Mouse (Mus musculus): ENCODE measurements at regions not wholly inside any gene's neighbourhood (a gene's known extent, or its start where the extent isn't known, plus 50 kb on each side); places are given as distances from the start of the nearest gene placed in this dataset.
"Not testable (repeated sequence)": the region's sequence is repeated elsewhere in the genome, so short reads cannot be mapped to it uniquely, and the experiment has no call there.

GRCm38 (mm10) chr12:113313319-113313718 is 127.6 kb downstream of the Tmem121 start:
- Histone ChIP-seq H3K4me3 (ENCODE audit: insufficient read depth, low read depth, low read length) (no peak overlapping the region), H3K4me1 (ENCODE audit: control insufficient read depth, insufficient read depth, insufficient read length, low read length) (no peaks in the 10 kb centered on the region), H3K27ac (replicated peaks; ENCODE audit: low read depth, low read length) (no peak overlapping the region)

GRCm38 (mm10) chr12:113314624-113315023 is 128.9 kb downstream of the Tmem121 start:
- no peaks in the 10 kb centered on the region for H3K4me1 ChIP-seq (ENCODE audit: control insufficient read depth, insufficient read depth, insufficient read length, low read length)
- H3K27ac ChIP-seq (replicated peaks; ENCODE audit: low read depth, low read length) = no peak overlapping the region
- no peak overlapping the region for H3K4me3 ChIP-seq (ENCODE audit: insufficient read depth, low read depth, low read length)

DNA sequence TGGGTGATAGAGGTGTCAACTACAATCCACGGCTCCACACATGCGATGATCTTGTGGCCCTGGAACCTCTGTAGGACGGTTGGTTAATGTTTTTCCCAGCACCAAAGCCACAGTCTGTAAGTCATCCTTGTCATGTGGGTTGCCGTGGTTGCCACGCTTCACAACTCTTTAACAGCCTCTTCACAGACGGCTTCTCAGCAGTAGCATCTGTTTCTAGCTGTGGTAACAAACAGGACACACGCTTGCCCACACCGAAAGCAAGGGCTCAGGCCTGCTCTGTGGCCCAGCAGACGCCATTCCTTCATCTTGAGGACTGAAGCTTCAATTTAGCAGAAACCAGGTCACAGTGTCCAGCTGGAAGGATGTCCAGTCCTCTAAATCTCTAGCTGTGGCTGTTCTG is 135.4 kb downstream of the Tmem121 start:
- Histone ChIP-seq H3K4me3 (ENCODE audit: insufficient read depth, low read depth, low read length) (no peak overlapping the region), H3K27ac (replicated peaks; ENCODE audit: low read depth, low read length) (no peak overlapping the region), H3K4me1 (ENCODE audit: control insufficient read depth, insufficient read depth, insufficient read length, low read length) (no peaks in the 10 kb centered on the region)

GRCm38 (mm10) chr12:113322173-113322572 is 136.4 kb downstream of the Tmem121 start:
- Histone ChIP-seq H3K4me3 (ENCODE audit: insufficient read depth, low read depth, low read length) (no peak overlapping the region), H3K27ac (replicated peaks; ENCODE audit: low read depth, low read length) (no peak overlapping the region), H3K4me1 (ENCODE audit: control insufficient read depth, insufficient read depth, insufficient read length, low read length) (no peaks in the 10 kb centered on the region)

DNA sequence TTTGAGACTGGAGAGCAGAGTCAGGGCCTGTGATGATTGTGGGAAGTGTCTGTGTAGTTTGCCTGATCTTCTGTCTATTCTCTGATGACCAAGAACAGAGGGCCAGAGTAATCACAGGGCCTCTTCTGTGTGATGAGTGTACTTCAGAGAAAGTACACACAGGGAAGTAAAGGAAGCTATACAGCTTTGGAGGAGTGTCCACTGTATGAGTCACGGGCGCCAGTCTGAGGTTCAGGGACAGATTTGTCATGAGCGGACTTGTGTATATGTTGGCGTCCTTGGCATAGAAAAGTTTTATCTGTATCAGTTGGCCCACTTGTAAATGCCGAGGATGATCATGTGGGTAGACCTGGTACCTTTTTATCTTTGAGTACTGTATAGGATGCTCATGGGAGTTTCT is 142.1 kb downstream of the Tmem121 start:
- H3K4me3 ChIP-seq (ENCODE audit: insufficient read depth, low read depth, low read length) = no peak overlapping the region
- H3K27ac ChIP-seq (replicated peaks; ENCODE audit: low read depth, low read length) = no peak overlapping the region

GRCm38 (mm10) chr12:113330266-113330665 is 144.5 kb downstream of the Tmem121 start:
- H3K4me3 ChIP-seq (ENCODE audit: insufficient read depth, low read depth, low read length) = no peak overlapping the region
- no peaks in the 10 kb centered on the region for H3K4me1 ChIP-seq (ENCODE audit: control insufficient read depth, insufficient read depth, insufficient read length, low read length)
- H3K27ac ChIP-seq (replicated peaks; ENCODE audit: low read depth, low read length) = no peak overlapping the region

More for the DNA sequence above, 142.1 kb downstream of the Tmem121 start:
- H3K4me1 ChIP-seq (ENCODE audit: control insufficient read depth, insufficient read depth, insufficient read length, low read length) = no peaks in the 10 kb centered on the region

- H3K4me3 ChIP-seq (ENCODE audit: insufficient read depth, low read depth, low read length) = no peak overlapping the region
- no peaks in the 10 kb centered on the region for H3K4me1 ChIP-seq (ENCODE audit: control insufficient read depth, insufficient read depth, insufficient read length, low read length)
- H3K27ac ChIP-seq (replicated peaks; ENCODE audit: low read depth, low read length) = no peak overlapping the region
These were observed 146.5 kb downstream of the Tmem121 start for GRCm38 (mm10) chr12:113332226-113332625.

GRCm38 (mm10) chr12:113333399-113333798 is 147.7 kb downstream of the Tmem121 start:
- no peak overlapping the region for H3K4me3 ChIP-seq (ENCODE audit: insufficient read depth, low read depth, low read length)
- H3K27ac ChIP-seq (replicated peaks; ENCODE audit: low read depth, low read length) = no peak overlapping the region
- no peaks in the 10 kb centered on the region for H3K4me1 ChIP-seq (ENCODE audit: control insufficient read depth, insufficient read depth, insufficient read length, low read length)

GRCm38 (mm10) chr12:113333853-113334252 is 148.1 kb downstream of the Tmem121 start:
- not testable (repeated sequence) for H3K4me1 ChIP-seq (ENCODE audit: control insufficient read depth, insufficient read depth, insufficient read length, low read length); H3K4me3 ChIP-seq (ENCODE audit: insufficient read depth, low read depth, low read length); H3K27ac ChIP-seq (replicated peaks; ENCODE audit: low read depth, low read length)

DNA sequence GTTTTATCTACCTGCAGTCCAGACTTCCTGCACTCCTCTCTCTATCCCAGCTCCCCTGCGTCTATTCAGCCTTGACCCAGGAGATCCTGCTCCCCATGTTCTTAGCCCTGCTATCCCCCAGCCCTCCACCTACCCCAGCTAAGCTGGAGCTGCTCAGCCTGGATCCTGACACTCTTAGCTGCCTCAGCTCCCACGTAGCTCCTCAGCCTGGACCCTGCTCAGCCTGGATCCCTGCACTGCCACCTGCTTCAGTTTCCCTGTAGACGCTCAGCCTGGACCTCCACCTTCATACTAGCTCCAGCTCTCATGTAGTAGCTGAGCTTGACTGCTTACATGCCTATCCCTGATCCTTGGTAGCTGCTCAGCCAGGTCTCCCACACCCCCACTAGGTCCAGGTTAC is 151.5 kb downstream of the Tmem121 start:
- no peak overlapping the region for H3K4me3 ChIP-seq (ENCODE audit: insufficient read depth, low read depth, low read length)
- H3K27ac ChIP-seq (replicated peaks; ENCODE audit: low read depth, low read length) = no peak overlapping the region

DNA sequence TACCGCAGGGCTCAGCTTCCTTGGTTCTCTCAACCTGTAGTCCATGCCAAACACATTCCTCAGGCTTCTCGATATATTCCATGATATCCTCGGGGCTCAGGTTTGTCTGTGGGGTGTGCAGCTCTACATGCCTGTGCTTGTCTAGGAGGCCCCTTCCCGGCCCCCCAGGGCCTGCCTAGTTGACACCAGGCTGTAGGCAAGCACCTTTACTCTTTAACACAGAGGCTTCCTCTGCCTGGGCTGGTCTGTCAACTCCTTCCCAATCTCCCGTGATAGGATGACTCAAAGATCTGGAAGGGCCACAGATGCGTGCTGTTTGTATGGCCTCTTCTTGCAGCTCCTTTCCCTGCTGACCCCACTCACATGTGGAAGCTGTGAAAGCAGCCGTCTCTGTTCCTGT is 150.4 kb upstream of the Adam6b start:
- H3K4me3 ChIP-seq (ENCODE audit: insufficient read depth, low read depth, low read length) = no peak overlapping the region
- H3K27ac ChIP-seq (replicated peaks; ENCODE audit: low read depth, low read length) = no peak overlapping the region
- H3K4me1 ChIP-seq (ENCODE audit: control insufficient read depth, insufficient read depth, insufficient read length, low read length) = no peaks in the 10 kb centered on the region

More for the DNA sequence above, 151.5 kb downstream of the Tmem121 start:
- no peaks in the 10 kb centered on the region for H3K4me1 ChIP-seq (ENCODE audit: control insufficient read depth, insufficient read depth, insufficient read length, low read length)

DNA sequence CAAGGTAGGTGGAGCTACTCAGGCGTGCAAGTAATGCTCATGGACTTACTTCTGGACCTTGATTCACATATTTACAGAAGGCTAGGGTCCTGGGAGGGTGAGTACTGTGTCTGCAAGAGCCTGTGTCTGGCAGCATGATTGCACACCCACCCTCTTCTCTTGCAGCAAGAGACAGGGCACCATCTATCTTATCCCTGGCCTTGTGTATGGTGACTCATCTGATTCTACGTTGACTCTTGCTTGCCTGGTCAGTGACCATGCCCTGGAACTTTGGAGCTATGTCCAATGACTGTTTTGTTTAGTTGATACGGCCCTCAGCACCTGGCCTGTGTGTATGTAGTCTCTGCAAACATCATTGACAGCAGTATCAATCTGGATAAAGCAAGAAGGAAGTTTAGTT is 148.3 kb upstream of the Adam6b start:
- Histone ChIP-seq H3K27ac (replicated peaks; ENCODE audit: low read depth, low read length) (no peak overlapping the region), H3K4me1 (ENCODE audit: control insufficient read depth, insufficient read depth, insufficient read length, low read length) (no peaks in the 10 kb centered on the region), H3K4me3 (ENCODE audit: insufficient read depth, low read depth, low read length) (no peak overlapping the region)

DNA sequence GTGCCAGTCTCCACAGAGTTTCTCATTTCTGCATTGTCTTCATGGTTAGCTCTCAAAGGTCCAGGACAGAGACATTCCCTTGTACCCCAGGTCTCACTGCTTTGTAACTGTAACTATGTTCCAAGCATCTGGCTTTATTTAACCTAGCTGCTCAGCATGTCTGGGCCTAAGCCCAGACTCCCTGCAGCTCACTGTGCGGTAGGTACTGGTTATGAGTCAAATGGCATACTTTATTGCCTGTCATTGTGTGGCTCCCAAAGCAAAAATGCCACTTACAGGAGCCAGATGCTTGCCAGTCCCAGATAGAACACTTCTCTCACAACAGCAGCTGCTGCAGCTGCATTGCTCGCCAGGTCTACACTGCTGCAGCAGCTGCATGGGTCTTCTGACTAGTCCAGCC is 134.2 kb upstream of the Adam6b start:
- Histone ChIP-seq H3K4me1 (ENCODE audit: control insufficient read depth, insufficient read depth, insufficient read length, low read length) (no peaks in the 10 kb centered on the region), H3K4me3 (ENCODE audit: insufficient read depth, low read depth, low read length) (no peak overlapping the region)

DNA sequence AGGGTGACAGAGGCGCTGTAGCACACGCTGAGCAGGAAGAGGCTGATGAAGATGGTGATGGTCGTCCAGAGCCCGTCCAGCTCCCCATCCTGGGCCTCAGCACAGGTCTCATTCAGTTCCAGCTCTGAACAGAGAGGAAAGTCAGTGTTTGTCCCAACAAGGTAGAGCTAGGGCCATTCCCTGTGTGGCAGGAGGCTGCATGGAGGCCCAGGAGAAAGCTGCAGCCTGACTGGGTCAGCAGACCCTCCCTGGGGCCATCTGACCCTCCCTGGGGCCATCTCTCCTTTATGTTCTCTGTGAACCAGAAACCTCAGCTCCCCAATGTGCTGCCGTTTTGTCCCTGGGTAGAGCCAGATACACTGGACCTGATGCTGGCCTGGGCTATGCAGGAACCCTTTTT is 131.2 kb upstream of the Adam6b start:
- Histone ChIP-seq H3K4me1 (ENCODE audit: control insufficient read depth, insufficient read depth, insufficient read length, low read length) (no peaks in the 10 kb centered on the region), H3K4me3 (ENCODE audit: insufficient read depth, low read depth, low read length) (no peak overlapping the region), H3K27ac (replicated peaks; ENCODE audit: low read depth, low read length) (no peak overlapping the region)

More for the DNA sequence above, 134.2 kb upstream of the Adam6b start:
- H3K27ac ChIP-seq (replicated peaks; ENCODE audit: low read depth, low read length) = no peak overlapping the region

GRCm38 (mm10) chr12:113360032-113360431 is 129.3 kb upstream of the Adam6b start:
- no peaks in the 10 kb centered on the region for H3K4me1 ChIP-seq (ENCODE audit: control insufficient read depth, insufficient read depth, insufficient read length, low read length)
- H3K4me3 ChIP-seq (ENCODE audit: insufficient read depth, low read depth, low read length) = no peak overlapping the region
- no peak overlapping the region for H3K27ac ChIP-seq (replicated peaks; ENCODE audit: low read depth, low read length)

DNA sequence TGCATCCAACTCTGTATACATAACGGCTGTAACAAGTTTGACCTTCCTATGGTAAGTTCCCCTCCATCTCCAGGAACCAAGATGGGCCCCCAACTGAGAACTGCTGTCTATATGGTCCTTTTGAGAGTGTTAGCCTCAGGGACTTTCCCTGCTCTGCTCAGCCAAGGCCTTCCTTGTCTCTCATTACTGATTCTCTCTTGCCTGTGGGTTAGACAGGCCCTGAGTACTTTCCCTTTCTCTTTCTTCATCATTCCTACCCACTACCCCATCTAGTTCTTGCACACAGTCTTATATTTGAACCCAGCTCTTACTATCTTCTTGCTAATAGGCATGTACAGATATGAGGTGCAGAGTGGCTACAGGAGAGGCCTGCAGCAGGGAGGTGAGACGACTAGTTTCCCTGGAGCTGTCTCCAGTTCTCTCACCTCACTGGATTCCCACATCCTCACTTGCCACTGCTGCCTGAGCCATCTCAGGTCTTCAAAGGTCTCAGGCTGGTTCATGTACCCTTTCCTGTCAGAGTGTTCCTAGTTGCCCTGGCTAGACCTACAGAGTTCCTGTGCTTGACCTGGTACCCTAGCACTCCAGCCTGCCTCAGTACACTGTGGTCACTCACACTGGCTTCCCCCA is 126.8 kb upstream of the Adam6b start:
- Histone ChIP-seq H3K27ac (replicated peaks; ENCODE audit: low read depth, low read length) (no peak overlapping the region), H3K4me1 (ENCODE audit: control insufficient read depth, insufficient read depth, insufficient read length, low read length) (no peaks in the 10 kb centered on the region)

More for the DNA sequence above, 126.8 kb upstream of the Adam6b start:
- no peak overlapping the region for H3K4me3 ChIP-seq (ENCODE audit: insufficient read depth, low read depth, low read length)
